Mouse (Mus musculus) liver, postnatal 0 days (tissue): ENCODE data around the gene Mcl1.

Experiments
- CTCF ChIP-seq: sonication (generic); IDR thresholded peaks from 2 replicates; pipeline ENCODE4 v1.5.1; 2016; ENCODE audit warnings: antibody characterized with exemption, low read depth
- EP300 ChIP-seq: IDR thresholded peaks from 2 replicates; pipeline ENCODE4 v1.6.1; 2016; ENCODE audit warnings: antibody characterized with exemption, low read depth, mild to moderate bottlenecking

- no peak for TF ChIP-seq CTCF
- TF ChIP-seq EP300: no peak
Observed at GRCm38 (mm10) chr3:95685301-95685700, 26.7 kb downstream of the Mcl1 start.
